Mouse (Mus musculus) forebrain, embryonic 16.5 days (tissue): ENCODE measurements around the gene Hist2h2ac. TPM values are rescaled to one million over a fixed set of nuclear protein-coding genes. Genes with fewer than 3 reads are reported as not detected.
A peak's percentile ranks its signal among the peaks of the same experiment; 100 is the strongest.
"Not testable (repeated sequence)": the region's sequence is repeated elsewhere in the genome, so short reads cannot be mapped to it uniquely, and the experiment has no call there.

Experiments
- ATAC-seq: fragments of 200-750 bp; cut with Nextera tagmentation; 2 replicates; pipeline ENCODE4 v1.8.0; 2017; ENCODE audit warnings: mild to moderate bottlenecking, moderate library complexity
- H3K27ac ChIP-seq: fragments of 300-500 bp; sonication (generic); 2 replicates; pipeline ENCODE4 v1.5.1; 2014; ENCODE audit warnings: low read length, control low read depth
- H3K27me3 ChIP-seq: fragments of 300-500 bp; sonication (generic); replicated peaks from 2 replicates; pipeline ENCODE4 v1.6.1; 2014; ENCODE audit warnings: low read length; ENCODE audit not compliant: control insufficient read depth, insufficient read depth
- H3K36me3 ChIP-seq: fragments of 300-500 bp; sonication (generic); 2 replicates; pipeline ENCODE4 v1.6.1; 2014; ENCODE audit not compliant: control insufficient read depth, insufficient read depth
- H3K4me1 ChIP-seq: fragments of 300-500 bp; sonication (generic); replicated peaks from 2 replicates; pipeline ENCODE4 v1.6.1; 2014; ENCODE audit warnings: low read length; ENCODE audit not compliant: control insufficient read depth, insufficient read depth
- H3K4me2 ChIP-seq: fragments of 300-500 bp; sonication (generic); 2 replicates; pipeline ENCODE4 v1.6.1; 2014; ENCODE audit warnings: mild to moderate bottlenecking, low read length, control low read depth
- H3K4me3 ChIP-seq: fragments of 300-500 bp; sonication (generic); replicated peaks from 2 replicates; pipeline ENCODE4 v1.5.1; 2014; ENCODE audit warnings: mild to moderate bottlenecking, low read length, control low read depth
- H3K9ac ChIP-seq: fragments of 300-500 bp; sonication (generic); replicated peaks from 2 replicates; pipeline ENCODE4 v1.6.1; 2014; ENCODE audit warnings: low read depth, low read length, control low read depth
- H3K9me3 ChIP-seq: fragments of 300-500 bp; sonication (generic); 2 replicates; pipeline ENCODE4 v1.6.1; 2016; ENCODE audit warnings: low read length; ENCODE audit not compliant: control insufficient read depth
- WGBS: fragments of 180-500 bp; shearing (Covaris S2); extraction: QIAGEN DNeasy Blood & Tissue Kit; methylation state at CpG from one replicate; pipeline ENCODE4 v1.1.7; 2014; 5-methylcytosine and 5-hydroxymethylcytosine counted together
- polyA plus RNA-seq: library from polyadenylated mRNA; unstranded; fragments of >200 nt; fragmentation: Nextera tagmentation; extraction: Ambion mirVana; gene quantifications from 2 replicates; pipeline ENCODE4 v1.2.1, GENCODE M21; 2015

Hist2h2ac gene
- polyA plus RNA-seq, 1 experiment from 2014 or later, result 2.1 TPM

DNA sequence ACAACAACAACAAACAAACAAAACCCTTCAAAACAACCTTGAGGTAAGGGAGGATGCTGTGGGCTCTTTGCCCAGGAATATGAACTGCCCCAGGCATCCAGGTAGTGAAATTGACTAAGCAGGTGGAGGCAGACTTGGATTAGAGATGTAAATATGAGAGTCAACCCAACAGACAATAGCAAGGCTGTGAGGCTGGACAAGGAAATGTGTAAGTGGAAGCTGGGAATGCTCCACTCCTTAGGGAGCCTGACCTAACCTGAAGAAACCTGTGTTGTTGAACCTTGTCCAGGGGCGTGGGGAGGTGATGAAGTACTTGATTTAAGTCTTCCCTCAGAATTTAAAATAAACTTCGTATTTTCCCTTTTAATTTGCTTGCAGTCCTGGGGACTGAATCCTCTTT, 41.8 kb downstream of the Hist2h2ac start:
- H3K36me3 ChIP-seq, result peaks cover 11% of the 10 kb centered on the region
- H3K27me3 ChIP-seq, result no peaks in the 10 kb centered on the region
- no peak for ATAC-seq
- no peak overlapping the region for H3K4me3 ChIP-seq
- H3K9me3 ChIP-seq, result no peaks in the 10 kb centered on the region
- no peak overlapping the region for H3K4me2 ChIP-seq
- WGBS, result 96% methylated on average over 2 of the region's 2 CpGs
- no peak overlapping the region for H3K27ac ChIP-seq
- no peak overlapping the region for H3K9ac ChIP-seq
- peaks cover 24% of the 10 kb centered on the region for H3K4me1 ChIP-seq

DNA sequence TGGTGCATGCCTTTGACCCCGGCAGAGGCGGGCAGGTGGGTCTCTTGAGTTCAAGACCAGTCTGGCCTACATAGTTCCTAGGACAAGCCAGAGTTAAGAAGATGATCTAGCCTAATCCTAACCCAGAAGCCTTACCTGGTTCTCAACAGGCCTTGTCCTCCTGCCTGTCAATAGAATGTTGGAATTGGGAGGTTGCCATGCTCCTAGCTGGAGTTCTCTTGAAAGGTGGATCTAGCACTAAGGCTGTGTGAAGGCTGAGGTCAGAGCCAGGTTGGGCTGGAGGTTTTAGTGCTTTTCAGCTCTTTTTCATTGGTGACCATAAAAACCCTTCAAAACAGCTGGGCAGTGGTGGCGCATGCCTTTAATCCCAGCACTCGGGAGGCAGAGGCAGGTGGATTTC, 42.3 kb downstream of the Hist2h2ac start:
- no peak overlapping the region for H3K9ac ChIP-seq
- H3K9me3 ChIP-seq, result no peaks in the 10 kb centered on the region
- ATAC-seq, result no peak
- peaks cover 11% of the 10 kb centered on the region for H3K36me3 ChIP-seq
- no peak overlapping the region for H3K4me2 ChIP-seq
- peaks cover 28% of the 10 kb centered on the region for H3K4me1 ChIP-seq
- H3K27me3 ChIP-seq, result no peaks in the 10 kb centered on the region
- no peak overlapping the region for H3K27ac ChIP-seq
- 90% methylated on average over 4 of the region's 4 CpGs for WGBS
- H3K4me3 ChIP-seq, result no peak overlapping the region

DNA sequence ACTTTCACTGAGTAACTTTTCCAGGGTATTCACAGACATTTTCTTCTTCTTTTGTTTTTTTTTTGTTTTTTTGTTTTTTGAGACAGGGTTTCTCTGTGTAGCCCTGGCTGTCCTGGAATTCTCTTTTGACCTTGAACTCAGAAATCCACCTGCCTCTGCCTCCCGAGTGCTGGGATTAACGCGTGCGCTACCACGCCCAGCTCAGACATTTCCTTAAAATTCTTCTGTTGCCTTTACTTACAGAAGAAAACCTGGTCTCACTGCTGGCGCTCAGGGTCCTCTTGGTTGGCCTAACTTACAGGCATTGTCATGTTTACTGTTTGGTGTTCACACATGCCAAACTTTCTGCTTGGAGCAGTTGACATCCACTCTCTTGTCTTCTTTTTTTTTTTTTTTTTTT, 45.4 kb downstream of the Hist2h2ac start:
- Histone ChIP-seq H3K4me3 (no peak overlapping the region), H3K4me2 (no peak overlapping the region), H3K27me3 (no peaks in the 10 kb centered on the region), H3K9me3 (no peaks in the 10 kb centered on the region), H3K27ac (no peak overlapping the region), H3K9ac (no peak overlapping the region), H3K4me1 (peaks cover 33% of the 10 kb centered on the region), H3K36me3 (peaks cover 11% of the 10 kb centered on the region)
- ATAC-seq, result no peak
- 94% methylated on average over 6 of the region's 6 CpGs for whole genome bisulfite sequencing

DNA sequence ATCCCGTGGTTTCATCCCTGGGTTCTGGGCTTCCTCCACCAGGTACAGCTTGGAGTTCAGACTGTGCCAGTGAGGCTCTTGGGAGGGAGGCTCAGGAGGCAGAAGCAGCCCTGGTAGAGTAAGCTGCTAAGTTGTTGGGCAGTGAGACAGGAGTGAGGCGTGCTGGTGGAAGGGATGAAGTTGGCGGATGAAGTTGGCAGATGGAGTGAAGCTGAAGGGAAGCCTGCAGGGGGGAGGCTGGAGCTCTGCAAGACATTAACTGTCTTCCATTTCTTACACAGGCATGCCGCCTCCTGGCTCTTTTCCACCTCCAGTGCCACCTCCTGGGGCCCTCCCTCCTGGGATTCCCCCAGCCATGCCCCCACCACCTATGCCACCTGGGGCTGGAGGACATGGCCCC, 46.6 kb downstream of the Hist2h2ac start:
- H3K4me1 ChIP-seq, result peaks cover 35% of the 10 kb centered on the region
- H3K4me2 ChIP-seq, ATAC-seq, H3K4me3 ChIP-seq, H3K9me3 ChIP-seq, H3K27me3 ChIP-seq, H3K9ac ChIP-seq, H3K27ac ChIP-seq: not testable (repeated sequence)
- peaks cover 11% of the 10 kb centered on the region for H3K36me3 ChIP-seq
- 68% methylated on average over 4 of the region's 4 CpGs for WGBS

DNA sequence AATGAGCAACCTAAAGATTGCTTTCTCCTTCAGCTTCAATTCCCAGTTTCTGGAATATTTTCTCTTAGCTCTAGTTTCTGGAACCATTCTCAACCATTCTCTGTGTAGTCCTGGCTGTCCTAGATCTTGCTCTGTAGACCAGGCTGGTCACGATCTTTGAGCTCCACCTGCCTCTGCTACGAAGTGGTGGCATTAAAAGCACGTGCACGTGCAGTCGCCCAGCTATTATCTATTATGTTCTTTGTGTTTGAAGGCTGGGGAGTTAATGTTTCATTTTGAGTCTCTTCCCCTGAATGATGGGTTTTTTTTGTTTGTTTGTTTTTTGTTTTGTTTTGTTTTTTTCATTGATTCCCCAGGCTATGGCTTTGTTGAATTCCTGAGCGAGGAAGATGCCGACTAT, 47.5 kb downstream of the Hist2h2ac start:
- WGBS, result 34% methylated on average over 7 of the region's 7 CpGs
- no peaks in the 10 kb centered on the region for H3K9me3 ChIP-seq
- ATAC-seq, result no peak
- H3K4me3 ChIP-seq, result peak overlapping the region; percentile 71
- H3K27ac ChIP-seq, result no peak overlapping the region
- H3K4me1 ChIP-seq, result peaks cover 35% of the 10 kb centered on the region
- peak overlapping the region; percentile 82 for H3K9ac ChIP-seq
- no peaks in the 10 kb centered on the region for H3K27me3 ChIP-seq
- H3K4me2 ChIP-seq, result peak overlapping the region; percentile 98
- H3K36me3 ChIP-seq, result peaks cover 9% of the 10 kb centered on the region

DNA sequence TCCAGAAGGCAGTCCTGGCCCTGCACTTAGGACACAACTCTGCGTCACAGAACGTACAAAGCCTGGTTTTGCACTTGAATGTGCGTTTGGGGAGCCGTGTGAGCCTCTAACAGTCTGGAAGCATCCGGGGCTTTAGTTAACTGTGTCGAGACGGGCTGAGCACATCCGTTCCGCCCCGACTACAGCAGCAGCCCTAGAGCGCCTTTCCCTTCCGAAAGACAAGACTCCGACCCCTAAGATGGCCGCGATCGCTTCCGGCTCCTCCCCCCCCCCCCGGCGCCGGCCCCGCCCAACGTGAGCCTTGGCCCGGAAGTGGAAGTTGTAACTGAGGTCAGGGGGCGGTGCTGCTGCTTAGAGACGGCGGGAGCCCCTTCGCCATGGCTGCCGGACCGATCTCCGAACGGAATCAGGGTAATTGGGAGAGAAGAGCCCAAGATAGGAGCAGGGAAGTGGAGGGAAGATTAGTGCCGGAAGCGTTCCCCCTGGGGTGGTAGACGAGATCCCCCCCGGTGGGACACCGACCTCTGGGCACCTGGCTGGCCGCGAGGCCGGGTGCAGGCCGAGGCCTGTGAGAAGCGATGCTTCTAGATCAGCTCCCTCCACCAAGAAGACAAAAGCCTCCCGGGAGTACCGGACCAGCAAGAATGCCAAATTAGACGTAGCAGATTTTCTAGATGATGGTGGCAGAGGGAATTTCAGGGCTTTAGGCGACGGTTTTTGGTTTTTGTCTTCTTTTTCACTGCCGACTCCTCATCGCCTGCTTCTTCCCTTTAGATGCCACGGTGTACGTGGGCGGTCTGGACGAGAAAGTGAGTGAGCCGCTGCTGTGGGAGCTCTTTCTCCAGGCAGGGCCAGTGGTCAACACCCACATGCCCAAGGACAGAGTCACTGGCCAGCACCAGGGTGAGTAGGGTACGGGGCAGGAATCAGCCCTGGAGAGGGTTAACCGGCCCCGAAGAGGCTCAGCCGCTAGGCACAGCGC, 48.2 kb downstream of the Hist2h2ac start, which contains the start of gene Sf3b4:
Gene Sf3b4, plus strand, starts transcription at position 136 of the 982 bp plus-strand sequence.
- Histone ChIP-seq H3K27me3 (no peaks in the 10 kb centered on the region), H3K4me3 (peak within 1 kb of the TSS; percentile 71), H3K9me3 (no peaks in the 10 kb centered on the region), H3K27ac (peak within 1 kb of the TSS; percentile 100), H3K4me1 (peaks cover 35% of the 10 kb centered on the region), H3K36me3 (peaks cover 6% of the 10 kb centered on the region; the same call in 1 of the 2 replicates), H3K4me2 (peak within 1 kb of the TSS; percentile 98), H3K9ac (peak within 1 kb of the TSS; percentile 92)
- peak; percentile 95 for ATAC-seq
- WGBS, result under 1% methylated on average over 55 of the region's 58 CpGs

DNA sequence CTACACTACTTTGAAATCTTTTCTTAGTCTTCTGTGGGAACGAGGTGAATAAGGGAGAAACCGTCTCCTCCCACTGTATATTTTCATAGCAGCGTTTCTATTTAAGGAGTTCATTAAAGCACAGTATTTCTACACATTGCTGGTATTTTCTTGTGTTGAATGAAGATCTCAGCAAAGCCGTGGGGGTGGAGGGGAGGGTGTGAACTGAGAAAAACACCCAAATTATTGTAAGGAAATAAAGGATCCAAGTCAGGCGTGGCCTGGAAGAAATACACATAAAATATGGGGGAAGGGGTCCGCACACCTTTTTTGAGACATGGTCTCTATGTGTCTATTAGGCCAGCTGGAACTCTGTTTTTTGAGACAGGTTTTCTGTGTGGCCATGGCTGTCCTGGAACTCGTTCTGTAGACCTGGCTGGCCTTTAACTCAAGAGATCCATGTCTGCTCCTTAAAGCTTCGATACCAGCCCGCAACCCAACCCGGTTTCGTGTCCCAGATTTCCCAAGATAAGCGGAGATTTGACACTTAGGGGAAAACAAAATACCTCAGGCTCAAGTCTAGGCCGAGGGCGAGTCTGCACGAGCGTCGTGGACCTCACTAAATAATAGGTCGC, 49.0 kb downstream of the Hist2h2ac start:
- Histone ChIP-seq H3K9me3 (no peaks in the 10 kb centered on the region), H3K27ac (peak overlapping the region; percentile 100), H3K27me3 (no peaks in the 10 kb centered on the region), H3K36me3 (peaks cover 6% of the 10 kb centered on the region; the same call in 1 of the 2 replicates), H3K4me3 (peak overlapping the region; percentile 71), H3K9ac (peak overlapping the region; percentile 92), H3K4me2 (peak overlapping the region; percentile 93), H3K4me1 (peaks cover 35% of the 10 kb centered on the region)
- 16% methylated on average over 18 of the region's 18 CpGs for WGBS
- peak; percentile 9 for ATAC-seq

DNA sequence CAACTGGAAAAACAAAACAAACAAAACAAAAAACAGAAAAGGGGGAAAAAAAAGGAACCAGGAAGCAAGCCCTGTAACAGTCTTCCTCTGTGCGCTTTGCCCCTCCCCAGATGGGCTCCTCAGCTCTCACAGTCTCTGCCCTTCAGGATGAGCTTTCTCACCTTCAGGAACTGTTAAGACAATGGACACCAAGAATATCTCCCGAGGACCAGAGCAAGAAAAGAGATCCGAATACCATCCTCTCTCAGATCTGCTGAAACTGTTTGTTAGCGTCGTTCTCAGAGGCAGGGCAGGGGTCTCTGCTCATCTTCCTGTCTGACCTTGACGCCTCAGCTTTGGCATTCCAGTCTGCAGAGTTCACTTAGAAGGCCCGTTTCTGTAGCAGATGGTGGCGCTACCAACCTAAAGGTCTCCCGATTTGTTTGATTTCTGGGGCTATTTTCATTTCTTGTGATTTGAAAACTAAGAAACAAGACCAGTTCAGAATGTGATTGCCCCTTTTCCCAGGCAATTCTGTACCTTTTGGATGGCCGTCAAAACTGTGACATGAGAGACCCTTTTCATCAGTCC, 49.6 kb downstream of the Hist2h2ac start:
- Histone ChIP-seq H3K9me3 (no peaks in the 10 kb centered on the region), H3K4me1 (peaks cover 35% of the 10 kb centered on the region), H3K36me3 (peaks cover 6% of the 10 kb centered on the region; the same call in 1 of the 2 replicates), H3K4me3 (peak overlapping the region; percentile 71), H3K9ac (peak overlapping the region; percentile 92), H3K27ac (peak overlapping the region; percentile 100), H3K4me2 (peak overlapping the region; percentile 93), H3K27me3 (no peaks in the 10 kb centered on the region)
- ATAC-seq, result no peak
- 73% methylated on average over 10 of the region's 10 CpGs for whole genome bisulfite sequencing
